ENCODE assay signal across 10 mouse cellular contexts in the genomic region with DNA sequence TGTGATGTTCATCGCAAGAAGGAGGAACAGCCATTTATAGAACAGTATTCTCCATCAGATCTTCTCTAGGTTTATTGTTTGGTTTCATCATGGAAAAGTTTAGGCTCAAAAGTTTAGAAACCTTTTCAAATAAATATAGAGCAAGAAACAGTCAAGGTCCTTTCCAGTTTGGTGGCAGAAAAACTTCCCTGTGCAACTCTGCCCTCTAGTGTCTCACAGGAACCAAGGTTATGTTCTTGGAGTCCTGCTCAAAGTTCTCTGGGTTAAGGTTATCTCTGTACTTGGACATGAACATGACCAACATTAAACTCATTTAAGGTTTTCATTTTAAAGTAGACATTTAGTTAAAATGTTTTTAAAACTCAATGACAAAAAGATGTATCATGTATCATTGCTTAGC. TPM values are rescaled to one million over a fixed set of nuclear protein-coding genes. Genes with fewer than 3 reads are reported as not detected.
DNase-seq lines count a peak whose midpoint lies in the region; ATAC-seq lines count a peak whose summit lies in the region.
"Had no signal": no experiment of that assay in that cellular context is flagged by ENCODE, and none has a peak within 500 bp of the region (broad histone marks: within the 10 kb centered on the region; RNA-seq: fewer than 3 reads in every experiment).

No protein-coding gene starts in this region.

- H3K9ac ChIP-seq in heart, embryonic 12.5 days = no peak overlapping the region
- H3K9ac ChIP-seq: forebrain, embryonic 15.5 days; neural tube, embryonic 12.5 days had no signal

- H3K9me3 ChIP-seq in heart, embryonic 12.5 days (replicated peaks) = no peaks in the 10 kb centered on the region
- H3K9me3 ChIP-seq: forebrain, embryonic 15.5 days; neural tube, embryonic 12.5 days had no signal

- no peak overlapping the region for H3K27ac ChIP-seq in heart, embryonic 12.5 days (ENCODE audit: poor library complexity, severe bottlenecking)
- H3K27ac ChIP-seq: forebrain, embryonic 15.5 days; neural tube, embryonic 12.5 days had no signal

- WGBS in heart, embryonic 12.5 days = 73% methylated on average over 1 of the region's 1 CpGs

- 0 out of 2 replicates have a peak, but pooled peaks cover 5% of the 10 kb centered on the region for H3K4me1 ChIP-seq in heart, embryonic 12.5 days (replicated peaks)
- H3K4me1 ChIP-seq: forebrain, embryonic 15.5 days had no signal

- no peak overlapping the region for H3K4me3 ChIP-seq in heart, embryonic 12.5 days
- H3K4me3 ChIP-seq: forebrain, embryonic 15.5 days; neural tube, embryonic 12.5 days had no signal

- peak; percentile 30 for DNase-seq in heart, postnatal 4 days
- peak; percentile 4 for DNase-seq in lung, postnatal 14 days
- no peak for DNase-seq in lung, postnatal 4 days
- DNase-seq in brain, adult 2 months (ENCODE audit: low read depth, low spot score) = peak; percentile 79
- peak; percentile 75 for DNase-seq in retina, embryonic 14.5 days (ENCODE audit: low spot score)
- DNase-seq in gastrocnemius, postnatal 10 days = no peak
- no peak for DNase-seq in cerebellum, adult 9-11 months

- no peaks in the 10 kb centered on the region for H3K36me3 ChIP-seq in heart, embryonic 12.5 days
- H3K36me3 ChIP-seq: forebrain, embryonic 15.5 days; neural tube, embryonic 12.5 days had no signal

- ATAC-seq in heart, embryonic 12.5 days (ENCODE audit: insufficient number of reproducible peaks, low FRiP score) = no peak
- ATAC-seq: forebrain, embryonic 15.5 days had no signal

- H3K4me2 ChIP-seq in heart, embryonic 12.5 days = no peak overlapping the region
- H3K4me2 ChIP-seq: forebrain, embryonic 15.5 days; neural tube, embryonic 12.5 days had no signal

- H3K27me3 ChIP-seq in heart, embryonic 12.5 days (replicated peaks) = no peaks in the 10 kb centered on the region
- H3K27me3 ChIP-seq: forebrain, embryonic 15.5 days; neural tube, embryonic 12.5 days had no signal

RNA-seq across cellular contexts. Expression of a gene that starts 18.3 kb away (rescaled TPM):
- under 1 TPM in 1 of 2 experiments, not detected in 1; 0.63 TPM for total RNA-seq in heart, postnatal 4 days (2021)
- polyA plus RNA-seq in heart, embryonic 12.5 days (2016; fragmentation: Nextera tagmentation; extraction: Ambion mirVana) = 0.17 and 0.24 TPM in 2 replicates
- under 1 TPM in 1 of 2 experiments, not detected in 1; 0.11 TPM for total RNA-seq in gastrocnemius, postnatal 10 days (2021)

Comparison
In these comparisons a context has a peak if more than half of its experiments do, and no peak if none do; other contexts are left out.
1. DNase-seq: peak in heart, postnatal 4 days (single experiment), lung, postnatal 14 days (single experiment), brain, adult 2 months (single experiment) and retina, embryonic 14.5 days (single experiment); none in lung, postnatal 4 days (0 of 2), gastrocnemius, postnatal 10 days (single experiment) and cerebellum, adult 9-11 months (single experiment).